Mouse (Mus musculus) midbrain, embryonic 12.5 days (tissue): ENCODE measurements at regions not wholly inside any gene's neighbourhood (a gene's known extent, or its start where the extent isn't known, plus 50 kb on each side); places are given as distances from the start of the nearest gene placed in this dataset.
A peak's percentile ranks its signal among the peaks of the same experiment; 100 is the strongest.
"Not testable (repeated sequence)": the region's sequence is repeated elsewhere in the genome, so short reads cannot be mapped to it uniquely, and the experiment has no call there.

ENCODE experiments used
- ATAC-seq: fragments of 200-750 bp; cut with Nextera tagmentation; 2 replicates; pipeline ENCODE4 v1.8.0; 2017; ENCODE audit warnings: low read depth, moderate TSS enrichment, moderate library complexity; ENCODE audit not compliant: low FRiP score
- H3K27ac ChIP-seq: fragments of 300-500 bp; sonication (generic); replicated peaks from 2 replicates; pipeline ENCODE4 v1.5.1; 2016; ENCODE audit warnings: mild to moderate bottlenecking
- H3K27me3 ChIP-seq: fragments of 300-500 bp; sonication (generic); 2 replicates; pipeline ENCODE4 v1.6.1; 2016; ENCODE audit warnings: mild to moderate bottlenecking
- H3K36me3 ChIP-seq: fragments of 300-500 bp; sonication (generic); 2 replicates; pipeline ENCODE4 v1.6.1; 2016
- H3K4me1 ChIP-seq: fragments of 300-500 bp; sonication (generic); 2 replicates; pipeline ENCODE4 v1.6.1; 2016
- H3K4me2 ChIP-seq: fragments of 300-500 bp; sonication (generic); replicated peaks from 2 replicates; pipeline ENCODE4 v1.6.1; 2016; ENCODE audit warnings: mild to moderate bottlenecking, moderate library complexity
- H3K4me3 ChIP-seq: fragments of 300-500 bp; sonication (generic); 2 replicates; pipeline ENCODE4 v1.5.1; 2016; ENCODE audit warnings: mild to moderate bottlenecking
- H3K9ac ChIP-seq: fragments of 300-500 bp; sonication (generic); replicated peaks from 2 replicates; pipeline ENCODE4 v1.6.1; 2016; ENCODE audit warnings: mild to moderate bottlenecking, moderate library complexity
- H3K9me3 ChIP-seq: fragments of 300-500 bp; sonication (generic); 2 replicates; pipeline ENCODE4 v1.6.1; 2016; ENCODE audit warnings: mild to moderate bottlenecking
- WGBS: fragments of 180-500 bp; shearing (Covaris S2); methylation state at CpG from one replicate; pipeline ENCODE4 v1.1.7; 2016; 5-methylcytosine and 5-hydroxymethylcytosine counted together

DNA sequence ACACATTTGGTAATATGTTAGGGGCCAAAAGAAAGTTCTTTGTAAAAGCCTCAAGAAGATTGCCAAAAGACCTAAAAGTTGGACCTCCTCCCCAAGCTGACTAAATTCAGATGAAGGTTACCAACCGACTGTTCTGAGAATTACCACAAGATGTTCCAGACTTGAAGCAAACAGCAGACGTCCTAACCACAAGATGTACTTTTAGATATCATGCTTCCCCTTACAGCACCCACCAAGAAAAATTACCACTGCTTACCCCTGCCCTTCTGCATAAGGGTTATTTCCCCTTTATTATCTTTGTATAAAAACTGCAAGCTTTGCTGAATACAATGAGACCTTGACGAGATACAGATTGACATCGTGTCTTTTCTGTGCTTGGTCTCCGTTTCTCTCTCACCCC is 121.6 kb upstream of the Cst10 start:
- no peaks in the 10 kb centered on the region for H3K36me3 ChIP-seq
- no peak overlapping the region for H3K27ac ChIP-seq
- H3K9ac ChIP-seq, result no peak overlapping the region
- H3K4me1 ChIP-seq, result no peaks in the 10 kb centered on the region
- no peaks in the 10 kb centered on the region for H3K9me3 ChIP-seq
- no peak overlapping the region for H3K4me2 ChIP-seq
- no peaks in the 10 kb centered on the region for H3K27me3 ChIP-seq
- 82% methylated on average over 5 of the region's 5 CpGs for WGBS
- no peak for ATAC-seq
- H3K4me3 ChIP-seq, result no peak overlapping the region

DNA sequence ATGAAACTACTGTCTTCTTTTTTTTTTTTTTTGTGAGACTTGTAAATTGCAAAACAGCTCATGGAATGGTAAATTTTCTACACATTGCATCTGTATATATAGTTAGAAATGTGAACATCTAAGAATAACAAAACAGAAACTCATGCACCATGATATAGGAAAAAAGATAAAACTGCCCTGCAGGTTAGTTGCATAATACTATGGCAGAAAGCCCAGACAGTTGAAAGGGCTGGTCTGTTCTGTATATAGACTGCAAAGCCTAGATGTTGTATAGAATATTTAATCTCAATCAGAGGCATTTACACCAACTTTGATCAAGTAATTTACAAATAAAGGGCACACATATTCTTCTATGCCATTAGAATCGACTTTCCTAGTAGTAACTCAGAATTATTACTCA is 120.7 kb upstream of the Cst10 start:
- ATAC-seq, result no peak
- WGBS, result 76% methylated on average over 1 of the region's 1 CpGs
- no peak overlapping the region for H3K4me2 ChIP-seq

GRCm38 (mm10) chr2:149296936-149297335 is 107.9 kb upstream of the Cst10 start:
- not testable (repeated sequence) for H3K9ac ChIP-seq, H3K36me3 ChIP-seq, ATAC-seq, H3K4me2 ChIP-seq, H3K4me1 ChIP-seq, H3K4me3 ChIP-seq, H3K27ac ChIP-seq, H3K27me3 ChIP-seq
- H3K9me3 ChIP-seq, result peaks cover 14% of the 10 kb centered on the region; the same call in 1 of the 2 replicates
- 84% methylated on average over 2 of the region's 2 CpGs for WGBS

More for the DNA sequence above, 120.7 kb upstream of the Cst10 start:
- Histone ChIP-seq H3K4me1 (no peaks in the 10 kb centered on the region), H3K27me3 (no peaks in the 10 kb centered on the region), H3K27ac (no peak overlapping the region), H3K9me3 (no peaks in the 10 kb centered on the region), H3K9ac (no peak overlapping the region), H3K36me3 (no peaks in the 10 kb centered on the region), H3K4me3 (no peak overlapping the region)

GRCm38 (mm10) chr2:149305553-149305952 is 99.3 kb upstream of the Cst10 start:
- no peak overlapping the region for H3K27ac ChIP-seq

DNA sequence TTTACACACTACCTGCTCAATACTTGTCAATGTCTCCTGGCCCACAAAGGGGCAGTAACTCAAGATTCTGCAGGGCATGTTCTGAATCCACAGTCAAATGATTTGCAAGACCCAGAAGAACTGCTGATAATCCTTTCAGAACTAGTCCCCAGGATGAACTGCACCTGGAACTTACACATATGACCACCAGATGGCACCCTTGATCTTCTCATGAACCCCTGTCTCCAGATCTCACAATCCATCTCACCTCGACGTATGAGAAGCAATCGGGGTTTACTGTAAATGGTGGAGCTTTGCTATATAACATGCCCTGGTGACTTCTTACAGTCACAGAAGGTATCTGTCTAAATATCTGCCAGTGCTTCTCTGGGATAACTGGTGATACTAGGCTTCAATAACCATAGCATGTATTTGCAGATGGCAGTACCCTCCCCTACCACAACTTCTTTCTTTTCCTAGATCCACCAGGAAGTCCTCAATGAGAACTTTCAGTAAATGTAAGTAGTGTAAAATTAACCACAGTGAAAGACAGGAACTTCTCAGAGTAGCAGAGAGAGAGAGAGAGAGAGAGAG is 54.5 kb upstream of the Cst10 start:
- no peaks in the 10 kb centered on the region for H3K27me3 ChIP-seq
- no peak overlapping the region for H3K4me2 ChIP-seq
- no peaks in the 10 kb centered on the region for H3K36me3 ChIP-seq
- H3K9ac ChIP-seq, result no peak overlapping the region
- H3K4me1 ChIP-seq, result no peaks in the 10 kb centered on the region
- ATAC-seq, result peak; percentile 87; the same call in 1 of the 2 replicates
- no peak overlapping the region for H3K27ac ChIP-seq
- no peak overlapping the region for H3K4me3 ChIP-seq
- no peaks in the 10 kb centered on the region for H3K9me3 ChIP-seq
- WGBS, result 30% methylated on average over 3 of the region's 3 CpGs

More at GRCm38 (mm10) chr2:149305553-149305952, 99.3 kb upstream of the Cst10 start:
- Histone ChIP-seq H3K9me3 (peaks cover 10% of the 10 kb centered on the region; the same call in 1 of the 2 replicates), H3K9ac (no peak overlapping the region), H3K4me3 (no peak overlapping the region), H3K36me3 (no peaks in the 10 kb centered on the region), H3K4me2 (no peak overlapping the region), H3K27me3 (no peaks in the 10 kb centered on the region), H3K4me1 (no peaks in the 10 kb centered on the region)
- ATAC-seq, result no peak
- 90% methylated on average over 1 of the region's 1 CpGs for WGBS
